Mouse (Mus musculus): ENCODE data around the gene Cacna2d1. TPM values are rescaled to one million over a fixed set of nuclear protein-coding genes. Genes with fewer than 3 reads are reported as not detected.

Gene Cacna2d1
- polyA plus RNA-seq, 1 experiment from 2014 or later = 7.0 TPM

DNA sequence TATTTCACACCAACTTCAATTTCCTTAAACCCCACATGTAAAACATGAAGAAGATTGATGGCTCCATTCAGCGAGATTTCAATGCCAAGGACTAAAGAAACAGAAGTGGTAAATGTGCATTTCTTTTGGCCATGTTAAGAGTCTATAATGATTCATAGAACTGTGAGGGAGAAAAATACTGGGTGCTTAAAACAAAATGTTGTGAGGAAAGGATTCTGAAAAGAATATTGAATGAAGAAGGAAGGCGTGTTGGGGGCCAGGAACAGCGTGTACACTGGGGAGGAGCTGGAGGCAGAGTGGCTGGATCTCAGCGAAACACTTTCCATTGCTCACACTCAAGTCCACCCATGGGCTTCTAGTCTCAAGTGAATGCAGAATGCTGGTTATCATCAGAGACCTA, 360.2 kb downstream of the Cacna2d1 start:
- no peaks in the 10 kb centered on the region for H3K9me3 ChIP-seq (replicated peaks)
- DNase-seq (ENCODE audit: low spot score) = no peak
- WGBS = 86% methylated on average over 4 of the region's 4 CpGs
- no peak overlapping the region for H3K4me3 ChIP-seq
- no peaks in the 10 kb centered on the region for H3K27me3 ChIP-seq (ENCODE audit: low read depth, poor library complexity, severe bottlenecking)
- H3K27ac ChIP-seq = no peak overlapping the region
- H3K4me1 ChIP-seq = no peaks in the 10 kb centered on the region
- H3K36me3 ChIP-seq = 0 out of 2 replicates have a peak, but pooled peaks cover 2% of the 10 kb centered on the region

DNA sequence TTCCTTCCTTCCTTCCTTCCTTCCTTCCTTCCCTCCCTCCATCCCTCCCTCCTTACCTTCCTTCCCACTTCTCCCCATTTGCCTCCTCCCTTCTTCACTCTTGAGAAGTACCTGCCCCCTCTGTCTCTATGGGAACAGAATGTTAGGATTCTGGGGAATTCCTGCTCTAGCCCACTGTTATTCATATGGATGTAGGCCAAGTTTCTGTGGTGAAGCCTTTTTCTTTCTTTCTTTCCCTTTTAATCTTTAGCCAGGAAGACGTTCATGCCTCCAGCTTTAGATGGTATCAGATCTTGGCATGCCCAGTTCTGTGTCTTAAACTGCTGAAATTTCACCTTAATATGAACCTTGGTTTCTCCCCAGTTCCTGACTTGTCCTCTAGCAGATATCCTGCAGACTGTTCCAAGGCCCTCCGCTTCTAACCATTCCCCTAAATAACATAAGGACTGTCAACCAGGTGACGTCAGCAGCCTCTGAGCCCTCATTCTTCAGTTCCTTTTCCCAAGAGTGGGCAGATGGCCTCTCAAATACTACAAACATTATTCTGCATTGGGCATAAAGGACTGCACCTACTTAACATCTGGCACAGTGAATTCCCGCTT, 362.8 kb downstream of the Cacna2d1 start:
- H3K36me3 ChIP-seq = no peaks in the 10 kb centered on the region
- no peaks in the 10 kb centered on the region for H3K27me3 ChIP-seq (ENCODE audit: low read depth, poor library complexity, severe bottlenecking)
- WGBS = 83% methylated on average over 4 of the region's 4 CpGs
- DNase-seq (ENCODE audit: low spot score) = no peak
- H3K27ac ChIP-seq = no peak overlapping the region
- no peak overlapping the region for H3K4me3 ChIP-seq
- no peaks in the 10 kb centered on the region for H3K4me1 ChIP-seq
- H3K9me3 ChIP-seq (replicated peaks) = no peaks in the 10 kb centered on the region

DNA sequence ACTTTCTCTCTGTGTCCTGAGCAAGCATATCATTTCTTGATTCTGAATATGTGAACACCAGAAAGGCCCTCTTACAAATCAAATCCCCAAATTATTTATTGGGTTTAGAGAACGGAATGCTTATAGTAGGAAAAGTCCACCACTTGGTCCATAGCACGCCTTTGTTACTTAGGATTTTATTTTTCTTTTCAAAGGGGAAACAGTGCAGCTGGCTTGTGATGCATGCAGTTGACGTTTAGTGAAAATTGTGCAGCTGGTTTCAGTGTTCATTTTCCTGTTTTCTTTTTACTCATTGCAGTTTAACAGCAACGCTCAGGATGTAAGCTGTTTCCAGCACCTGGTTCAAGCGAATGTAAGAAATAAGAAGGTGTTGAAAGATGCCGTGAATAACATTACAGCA, 365.1 kb downstream of the Cacna2d1 start:
- WGBS = 90% methylated on average over 6 of the region's 6 CpGs
- Histone ChIP-seq H3K4me3 (no peak overlapping the region), H3K9me3 (replicated peaks) (no peaks in the 10 kb centered on the region), H3K27ac (no peak overlapping the region), H3K4me1 (no peaks in the 10 kb centered on the region), H3K27me3 (ENCODE audit: low read depth, poor library complexity, severe bottlenecking) (no peaks in the 10 kb centered on the region), H3K36me3 (no peaks in the 10 kb centered on the region)
- DNase-seq (ENCODE audit: low spot score) = no peak

DNA sequence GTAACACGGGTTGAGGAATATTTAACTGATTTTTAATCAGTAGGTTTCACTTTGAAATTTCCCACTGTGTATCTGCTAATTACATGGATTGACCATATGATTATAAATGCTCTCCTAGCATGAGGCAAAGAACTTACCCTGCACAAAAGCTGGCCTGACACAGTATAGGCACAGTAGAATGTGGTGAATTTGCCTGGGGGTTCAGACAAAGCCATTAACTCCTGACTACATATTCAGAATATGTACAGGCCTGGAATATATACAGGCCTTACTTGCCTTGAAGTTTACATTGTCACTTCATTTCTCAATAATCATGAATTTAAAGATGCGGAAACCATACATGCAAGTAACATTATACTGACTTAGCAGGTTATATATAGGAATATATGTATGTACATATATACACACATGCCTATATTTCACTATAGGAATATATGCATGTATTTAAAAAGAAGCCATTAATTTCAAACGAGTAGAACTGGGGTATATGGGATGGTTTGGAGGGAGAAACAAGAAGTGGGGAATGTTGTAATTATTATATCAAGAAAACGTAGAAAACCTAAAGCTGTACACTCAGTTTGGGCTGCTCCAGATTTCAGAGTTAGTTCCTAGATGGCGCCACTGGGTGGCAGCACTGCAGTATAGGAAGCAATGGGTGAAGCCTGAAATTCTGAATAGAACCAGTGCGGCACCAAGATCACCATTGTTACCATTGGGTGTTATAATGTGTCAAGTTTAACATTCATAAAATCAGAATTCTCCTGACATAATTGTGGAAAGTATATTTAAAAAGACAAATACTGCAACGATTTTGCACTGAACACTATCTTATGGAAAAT, 374.9 kb downstream of the Cacna2d1 start:
- Histone ChIP-seq H3K9me3 (replicated peaks) (no peaks in the 10 kb centered on the region), H3K4me1 (peaks cover 3% of the 10 kb centered on the region; the same call in 1 of the 2 replicates), H3K27ac (no peak overlapping the region), H3K36me3 (no peaks in the 10 kb centered on the region), H3K27me3 (ENCODE audit: low read depth, poor library complexity, severe bottlenecking) (no peaks in the 10 kb centered on the region), H3K4me3 (no peak overlapping the region)
- peak; percentile 68 for DNase-seq (ENCODE audit: low spot score)
- WGBS = 51% methylated on average over 7 of the region's 7 CpGs

DNA sequence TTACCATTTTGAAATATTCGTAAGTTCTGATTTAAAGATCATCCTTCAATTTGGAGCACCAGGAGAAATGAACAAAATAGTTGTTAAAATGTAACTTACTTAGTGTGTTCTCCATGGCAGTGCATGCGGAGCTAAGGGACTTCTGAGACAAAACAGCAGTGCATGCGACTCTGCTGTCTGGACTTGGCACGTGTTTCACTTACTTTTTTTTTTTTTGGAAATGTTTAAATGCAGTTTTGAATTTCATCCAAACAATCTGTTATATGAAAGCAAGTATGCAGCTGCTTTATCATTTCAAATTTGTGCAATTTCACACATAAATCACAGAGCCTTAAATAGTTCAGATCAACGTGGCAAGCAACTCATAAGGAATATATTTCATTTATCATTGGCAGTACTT, 379.8 kb downstream of the Cacna2d1 start:
- H3K27ac ChIP-seq = no peak overlapping the region
- H3K9me3 ChIP-seq (replicated peaks) = no peaks in the 10 kb centered on the region
- no peaks in the 10 kb centered on the region for H3K27me3 ChIP-seq (ENCODE audit: low read depth, poor library complexity, severe bottlenecking)
- no peaks in the 10 kb centered on the region for H3K36me3 ChIP-seq
- H3K4me1 ChIP-seq = peaks cover 3% of the 10 kb centered on the region; the same call in 1 of the 2 replicates
- no peak overlapping the region for H3K4me3 ChIP-seq
- DNase-seq (ENCODE audit: low spot score) = no peak
- WGBS = 94% methylated on average over 5 of the region's 5 CpGs

DNA sequence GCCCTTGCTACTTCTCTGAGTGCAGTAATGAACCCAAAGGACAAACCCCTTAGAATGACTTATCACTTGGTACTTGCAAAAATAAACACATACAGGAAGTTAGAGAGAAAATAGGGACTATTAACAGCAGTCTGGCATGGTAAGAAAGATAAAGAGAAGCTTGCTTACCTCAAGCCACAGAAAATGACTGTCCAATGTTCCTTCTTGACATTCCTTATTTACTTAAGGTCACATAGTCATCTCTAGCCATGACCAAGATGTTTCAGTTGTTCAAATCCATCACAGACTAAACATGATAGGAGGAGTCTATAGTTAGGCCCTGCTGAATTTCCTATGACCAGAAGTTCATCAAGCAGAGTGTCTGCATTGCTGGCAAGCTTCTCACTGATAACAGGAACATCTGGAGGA, 381.5 kb downstream of the Cacna2d1 start:
- H3K27me3 ChIP-seq (ENCODE audit: low read depth, poor library complexity, severe bottlenecking) = no peaks in the 10 kb centered on the region
- no peaks in the 10 kb centered on the region for H3K9me3 ChIP-seq (replicated peaks)
- H3K36me3 ChIP-seq = no peaks in the 10 kb centered on the region
- peaks cover 3% of the 10 kb centered on the region; the same call in 1 of the 2 replicates for H3K4me1 ChIP-seq
- no peak overlapping the region for H3K4me3 ChIP-seq
- no peak for DNase-seq (ENCODE audit: low spot score)
- no peak overlapping the region for H3K27ac ChIP-seq

DNA sequence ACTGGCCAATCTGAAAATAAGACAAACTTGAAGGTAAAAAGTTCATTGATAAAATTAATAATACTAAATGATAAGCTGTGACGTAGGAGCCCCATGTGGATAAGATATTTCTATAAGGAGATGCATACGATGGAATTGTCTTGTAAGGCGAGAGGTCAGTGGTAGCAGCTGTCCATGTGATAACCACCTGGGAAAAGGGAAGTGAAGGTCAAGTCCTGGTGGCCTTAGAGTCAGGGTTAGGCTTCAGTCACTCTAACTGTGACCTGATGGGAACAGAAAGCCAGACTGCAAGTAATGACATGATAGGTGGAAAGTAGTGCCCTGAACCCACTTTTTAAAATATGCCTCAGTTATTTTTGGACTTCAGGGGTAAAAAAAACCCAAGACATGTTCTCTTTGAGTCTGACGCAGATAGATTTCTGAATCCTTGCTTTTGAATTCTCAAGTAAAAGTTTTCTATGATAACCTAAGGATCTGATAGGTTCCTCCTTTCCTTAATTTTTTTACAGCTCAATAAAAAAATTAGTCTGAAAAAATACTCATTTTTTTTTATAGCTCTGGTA, 383.3 kb downstream of the Cacna2d1 start:
- H3K4me3 ChIP-seq = no peak overlapping the region

DNA sequence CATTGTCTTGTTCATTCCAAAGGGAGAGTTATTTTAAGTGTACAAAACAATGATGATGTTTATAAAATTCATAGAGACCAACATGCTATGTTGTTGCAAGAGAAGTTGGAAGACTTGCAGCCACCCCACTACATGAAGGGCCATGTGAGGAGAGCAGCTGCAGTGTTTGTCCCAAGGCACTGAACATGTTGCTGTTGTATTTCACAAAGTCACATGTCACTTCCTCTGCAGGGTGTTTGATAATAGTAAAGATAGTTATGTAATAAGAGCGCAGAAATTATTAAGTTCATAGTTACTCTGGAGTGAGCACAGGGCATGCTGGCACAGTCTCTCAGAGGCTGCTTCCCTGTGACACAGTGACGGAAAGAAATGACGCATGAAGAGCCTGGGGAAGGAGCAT, 392.1 kb downstream of the Cacna2d1 start:
- H3K4me1 ChIP-seq = no peaks in the 10 kb centered on the region
- no peaks in the 10 kb centered on the region for H3K9me3 ChIP-seq (replicated peaks)
- 91% methylated on average over 3 of the region's 3 CpGs for WGBS
- no peak for DNase-seq (ENCODE audit: low spot score)
- no peak overlapping the region for H3K4me3 ChIP-seq
- H3K27ac ChIP-seq = no peak overlapping the region
- H3K36me3 ChIP-seq = no peaks in the 10 kb centered on the region
- H3K27me3 ChIP-seq (ENCODE audit: low read depth, poor library complexity, severe bottlenecking) = no peaks in the 10 kb centered on the region

More for the DNA sequence above, 383.3 kb downstream of the Cacna2d1 start:
- no peaks in the 10 kb centered on the region for H3K27me3 ChIP-seq (ENCODE audit: low read depth, poor library complexity, severe bottlenecking)
- DNase-seq (ENCODE audit: low spot score) = no peak
- 67% methylated on average over 4 of the region's 4 CpGs for WGBS
- H3K4me1 ChIP-seq = no peaks in the 10 kb centered on the region
- H3K27ac ChIP-seq = no peak overlapping the region
- no peaks in the 10 kb centered on the region for H3K9me3 ChIP-seq (replicated peaks)
- no peaks in the 10 kb centered on the region for H3K36me3 ChIP-seq

DNA sequence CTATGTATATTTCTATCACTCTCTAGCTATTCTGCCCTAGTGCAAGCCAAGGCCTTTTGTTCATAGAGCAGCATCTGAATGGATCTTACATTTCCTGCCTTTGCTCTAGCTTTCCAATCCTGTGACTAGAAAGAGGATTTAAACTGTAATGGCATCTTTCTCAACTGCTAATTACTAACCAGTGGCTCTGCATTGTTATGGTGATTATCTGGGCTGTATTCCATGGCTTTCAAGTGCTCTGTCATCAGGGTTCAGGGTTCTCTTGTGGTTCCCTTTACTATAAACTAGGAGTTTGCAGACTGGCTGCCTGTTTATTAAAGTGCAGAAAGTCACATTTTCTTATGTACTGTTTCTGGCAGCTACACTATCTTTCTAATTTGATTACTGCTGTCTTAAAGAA, 410.9 kb downstream of the Cacna2d1 start:
- Histone ChIP-seq H3K36me3 (no peaks in the 10 kb centered on the region), H3K4me3 (no peak overlapping the region), H3K27ac (no peak overlapping the region), H3K9me3 (replicated peaks) (no peaks in the 10 kb centered on the region), H3K27me3 (ENCODE audit: low read depth, poor library complexity, severe bottlenecking) (no peaks in the 10 kb centered on the region), H3K4me1 (no peaks in the 10 kb centered on the region)
- DNase-seq (ENCODE audit: low spot score) = no peak

DNA sequence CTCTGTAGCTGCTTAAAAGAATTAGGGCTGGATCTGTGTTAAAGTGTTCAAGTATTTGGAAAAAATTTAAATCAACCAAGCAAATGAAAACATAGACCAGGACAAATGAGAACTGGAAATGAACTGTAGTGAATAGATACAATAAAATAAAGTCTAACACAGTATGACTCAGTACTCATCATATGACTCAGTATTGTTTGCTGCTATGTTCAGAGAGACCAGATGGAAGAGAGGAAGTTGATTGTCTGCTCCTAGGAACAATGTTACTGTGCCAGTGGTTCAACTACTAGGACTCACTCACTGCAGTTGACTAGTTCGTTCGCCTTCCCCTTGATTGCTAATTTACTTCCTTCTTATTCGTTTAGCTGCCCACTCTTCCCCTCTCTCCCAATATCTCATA, 421.3 kb downstream of the Cacna2d1 start:
- WGBS = 84% methylated on average over 3 of the region's 3 CpGs
- Histone ChIP-seq H3K4me1 (peaks cover 11% of the 10 kb centered on the region), H3K27ac (no peak overlapping the region), H3K4me3 (no peak overlapping the region), H3K9me3 (replicated peaks) (no peaks in the 10 kb centered on the region), H3K27me3 (ENCODE audit: low read depth, poor library complexity, severe bottlenecking) (no peaks in the 10 kb centered on the region), H3K36me3 (no peaks in the 10 kb centered on the region; the same call in 1 of the 2 replicates)
- DNase-seq (ENCODE audit: low spot score) = no peak

DNA sequence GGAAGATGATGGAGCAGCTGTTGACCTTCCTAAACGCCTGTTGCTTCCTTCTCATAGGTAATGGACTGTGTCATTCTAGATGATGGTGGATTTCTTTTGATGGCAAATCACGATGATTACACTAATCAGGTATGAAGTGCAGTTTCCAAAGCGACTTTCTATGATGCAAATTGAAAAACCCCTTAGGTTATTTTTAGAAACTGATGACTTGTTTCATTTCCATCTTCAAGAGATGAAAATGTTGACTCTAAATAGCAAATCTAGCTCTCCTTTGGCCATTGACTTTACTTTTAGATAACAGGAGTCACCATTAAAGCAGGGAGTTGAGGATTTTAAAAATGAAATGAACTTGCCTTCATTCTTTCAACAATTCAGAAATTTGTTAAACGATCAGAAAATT, 423.2 kb downstream of the Cacna2d1 start:
- 86% methylated on average over 4 of the region's 4 CpGs for WGBS

DNA sequence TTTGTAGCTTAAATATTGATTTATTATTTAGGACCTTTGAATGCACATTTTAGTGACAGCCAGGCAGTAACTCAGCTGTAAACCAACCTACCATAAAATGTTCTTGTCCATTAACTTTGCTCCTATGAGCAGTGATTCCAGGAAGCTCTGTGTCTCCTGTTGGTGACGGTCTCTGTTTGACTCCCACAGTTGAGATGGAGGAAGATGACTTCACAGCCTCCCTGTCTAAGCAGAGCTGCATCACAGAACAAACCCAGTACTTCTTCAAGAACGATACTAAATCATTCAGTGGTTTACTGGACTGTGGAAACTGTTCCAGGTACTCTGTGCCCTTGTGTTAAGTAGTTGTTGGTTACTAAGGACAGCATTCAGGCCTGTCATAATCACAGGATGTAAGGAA, 427.6 kb downstream of the Cacna2d1 start:
- Histone ChIP-seq H3K27me3 (ENCODE audit: low read depth, poor library complexity, severe bottlenecking) (no peaks in the 10 kb centered on the region), H3K4me3 (no peak overlapping the region), H3K4me1 (no peaks in the 10 kb centered on the region), H3K27ac (no peak overlapping the region), H3K36me3 (no peaks in the 10 kb centered on the region; the same call in 1 of the 2 replicates), H3K9me3 (replicated peaks) (no peaks in the 10 kb centered on the region)
- 86% methylated on average over 2 of the region's 2 CpGs for WGBS
- no peak for DNase-seq (ENCODE audit: low spot score)

More for the DNA sequence above, 423.2 kb downstream of the Cacna2d1 start:
- no peak for DNase-seq (ENCODE audit: low spot score)
- Histone ChIP-seq H3K27ac (no peak overlapping the region), H3K4me1 (peaks cover 11% of the 10 kb centered on the region), H3K27me3 (ENCODE audit: low read depth, poor library complexity, severe bottlenecking) (no peaks in the 10 kb centered on the region), H3K36me3 (no peaks in the 10 kb centered on the region; the same call in 1 of the 2 replicates), H3K9me3 (replicated peaks) (no peaks in the 10 kb centered on the region), H3K4me3 (no peak overlapping the region)

DNA sequence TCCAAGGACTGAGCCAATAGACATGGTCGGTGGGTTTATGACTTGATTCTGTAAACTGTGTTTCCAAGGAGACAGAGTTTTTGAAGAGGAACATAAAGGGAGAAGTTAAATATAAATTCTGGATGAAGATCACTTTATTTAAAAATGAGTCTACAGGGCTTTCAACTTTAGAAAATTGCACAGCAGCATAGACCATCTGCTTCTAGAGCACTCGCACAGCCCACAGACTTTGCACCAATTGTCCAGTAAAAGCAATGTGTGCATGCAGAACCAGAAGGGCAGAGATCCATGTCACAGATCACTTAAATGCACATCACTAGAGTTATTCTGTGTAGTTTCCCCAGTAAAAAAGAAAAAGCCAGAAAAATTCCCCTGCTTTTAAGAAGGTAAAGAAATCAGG, 428.7 kb downstream of the Cacna2d1 start:
- Histone ChIP-seq H3K27me3 (ENCODE audit: low read depth, poor library complexity, severe bottlenecking) (no peaks in the 10 kb centered on the region), H3K4me3 (no peak overlapping the region), H3K4me1 (no peaks in the 10 kb centered on the region), H3K9me3 (replicated peaks) (no peaks in the 10 kb centered on the region), H3K27ac (no peak overlapping the region), H3K36me3 (no peaks in the 10 kb centered on the region; the same call in 1 of the 2 replicates)
- no peak for DNase-seq (ENCODE audit: low spot score)
- WGBS = 88% methylated on average over 2 of the region's 2 CpGs

All from limb, embryonic 10.5 days (tissue).